Mouse (Mus musculus) kidney, embryonic 14.5 days (tissue): ENCODE measurements around the gene Cyp11a1. TPM values are rescaled to one million over a fixed set of nuclear protein-coding genes. Genes with fewer than 3 reads are reported as not detected.

Source experiments
- ATAC-seq: fragments of 200-750 bp; cut with Nextera tagmentation; 2 replicates; pipeline ENCODE4 v1.8.0; 2017; ENCODE audit warnings: moderate number of reproducible peaks, mild to moderate bottlenecking, moderate TSS enrichment, moderate library complexity; ENCODE audit not compliant: low FRiP score, low TSS enrichment
- H3K27ac ChIP-seq: fragments of 300-500 bp; sonication (generic); 2 replicates; pipeline ENCODE4 v1.5.1; 2014; ENCODE audit warnings: low read depth, mild to moderate bottlenecking, low read length, moderate library complexity, mixed read lengths
- H3K27me3 ChIP-seq: fragments of 300-500 bp; sonication (generic); 2 replicates; pipeline ENCODE4 v1.6.1; 2014; ENCODE audit warnings: mild to moderate bottlenecking, low read length; ENCODE audit not compliant: control insufficient read depth, insufficient read depth
- H3K36me3 ChIP-seq: fragments of 300-500 bp; sonication (generic); 2 replicates; pipeline ENCODE4 v1.6.1; 2014; ENCODE audit warnings: low read length, mixed read lengths; ENCODE audit not compliant: control insufficient read depth, insufficient read depth
- H3K4me1 ChIP-seq: fragments of 300-500 bp; sonication (generic); 2 replicates; pipeline ENCODE4 v1.6.1; 2014; ENCODE audit warnings: low read length, mixed read lengths; ENCODE audit not compliant: control insufficient read depth, insufficient read depth
- H3K4me2 ChIP-seq: fragments of 300-500 bp; sonication (generic); replicated peaks from 2 replicates; pipeline ENCODE4 v1.6.1; 2014; ENCODE audit warnings: low read depth, mild to moderate bottlenecking, low read length
- H3K4me3 ChIP-seq: fragments of 300-500 bp; sonication (generic); 2 replicates; pipeline ENCODE4 v1.5.1; 2014; ENCODE audit warnings: mild to moderate bottlenecking, low read length
- H3K9ac ChIP-seq: fragments of 300-500 bp; sonication (generic); 2 replicates; pipeline ENCODE4 v1.6.1; 2014; ENCODE audit warnings: low read depth, mild to moderate bottlenecking, low read length, moderate library complexity
- H3K9me3 ChIP-seq: fragments of 300-500 bp; sonication (generic); 2 replicates; pipeline ENCODE4 v1.6.1; 2016; ENCODE audit warnings: low read length; ENCODE audit not compliant: control insufficient read depth
- WGBS: fragments of 180-500 bp; shearing (Covaris S2); extraction: QIAGEN DNeasy Blood & Tissue Kit; methylation state at CpG from one replicate; pipeline ENCODE4 v1.1.7; 2014; 5-methylcytosine and 5-hydroxymethylcytosine counted together
- polyA plus RNA-seq: library from polyadenylated mRNA; unstranded; fragments of >200 nt; fragmentation: Nextera tagmentation; extraction: Ambion mirVana; gene quantifications from 2 replicates; pipeline ENCODE4 v1.2.1, GENCODE M21; 2014

The Cyp11a1 gene
- polyA plus RNA-seq, 1 experiment from 2014 or later: 0.87 TPM

- no peak overlapping the region for H3K4me3 ChIP-seq
- H3K4me2 ChIP-seq: no peak overlapping the region
- no peak for ATAC-seq
- no peaks in the 10 kb centered on the region for H3K27me3 ChIP-seq
- no peaks in the 10 kb centered on the region for H3K9me3 ChIP-seq
- H3K4me1 ChIP-seq: peaks cover 17% of the 10 kb centered on the region; the same call in 1 of the 2 replicates
- H3K36me3 ChIP-seq: no peaks in the 10 kb centered on the region
- H3K9ac ChIP-seq: no peak overlapping the region
- 90% methylated on average over 1 of the region's 1 CpGs for WGBS
- H3K27ac ChIP-seq: no peak overlapping the region
Observed at GRCm38 (mm10) chr9:58054032-58054431, 47.8 kb downstream of the Cyp11a1 start.

- 49% methylated on average over 5 of the region's 5 CpGs for WGBS
- Histone ChIP-seq H3K4me3 (no peak overlapping the region), H3K9ac (no peak overlapping the region), H3K4me2 (no peak overlapping the region), H3K36me3 (no peaks in the 10 kb centered on the region), H3K27me3 (no peaks in the 10 kb centered on the region), H3K9me3 (no peaks in the 10 kb centered on the region), H3K27ac (no peak overlapping the region), H3K4me1 (peaks cover 17% of the 10 kb centered on the region; the same call in 1 of the 2 replicates)
- ATAC-seq: peak; percentile 52; the same call in 1 of the 2 replicates
Observed at GRCm38 (mm10) chr9:58055666-58056065, 49.5 kb downstream of the Cyp11a1 start.

- Histone ChIP-seq H3K4me2 (no peak overlapping the region), H3K9ac (no peak overlapping the region), H3K27me3 (peaks cover 3% of the 10 kb centered on the region; the same call in 1 of the 2 replicates), H3K4me1 (0 out of 2 replicates have a peak, but pooled peaks cover 8% of the 10 kb centered on the region), H3K27ac (no peak overlapping the region), H3K9me3 (no peaks in the 10 kb centered on the region), H3K36me3 (no peaks in the 10 kb centered on the region), H3K4me3 (no peak overlapping the region)
- 61% methylated on average over 1 of the region's 1 CpGs for WGBS
- ATAC-seq: no peak
Observed at GRCm38 (mm10) chr9:58059920-58060319, 53.7 kb downstream of the Cyp11a1 start.

- Histone ChIP-seq H3K27me3 (peaks cover 3% of the 10 kb centered on the region; the same call in 1 of the 2 replicates), H3K36me3 (no peaks in the 10 kb centered on the region), H3K4me2 (no peak overlapping the region), H3K9me3 (no peaks in the 10 kb centered on the region), H3K4me3 (no peak overlapping the region), H3K9ac (no peak overlapping the region), H3K27ac (no peak overlapping the region), H3K4me1 (0 out of 2 replicates have a peak, but pooled peaks cover 3% of the 10 kb centered on the region)
- peak; percentile 43; the same call in 1 of the 2 replicates for ATAC-seq
- WGBS: 13% methylated on average over 23 of the region's 23 CpGs
Observed at GRCm38 (mm10) chr9:58060677-58061667, 54.8 kb downstream of the Cyp11a1 start.

GRCm38 (mm10) chr9:58063531-58063930 is 57.3 kb downstream of the Cyp11a1 start, which contains the start of gene Stra6:
Stra6 (plus strand) TSS chr9:58063788.
- Histone ChIP-seq H3K9me3 (no peaks in the 10 kb centered on the region), H3K9ac (no peak within 1 kb of the TSS), H3K27me3 (peaks cover 3% of the 10 kb centered on the region; the same call in 1 of the 2 replicates), H3K36me3 (no peaks in the 10 kb centered on the region), H3K4me2 (no peak within 1 kb of the TSS), H3K4me1 (no peaks in the 10 kb centered on the region; the same call in 1 of the 2 replicates), H3K27ac (no peak within 1 kb of the TSS), H3K4me3 (no peak within 1 kb of the TSS)
- no peak for ATAC-seq
- WGBS: 12% methylated on average over 3 of the region's 3 CpGs

DNA sequence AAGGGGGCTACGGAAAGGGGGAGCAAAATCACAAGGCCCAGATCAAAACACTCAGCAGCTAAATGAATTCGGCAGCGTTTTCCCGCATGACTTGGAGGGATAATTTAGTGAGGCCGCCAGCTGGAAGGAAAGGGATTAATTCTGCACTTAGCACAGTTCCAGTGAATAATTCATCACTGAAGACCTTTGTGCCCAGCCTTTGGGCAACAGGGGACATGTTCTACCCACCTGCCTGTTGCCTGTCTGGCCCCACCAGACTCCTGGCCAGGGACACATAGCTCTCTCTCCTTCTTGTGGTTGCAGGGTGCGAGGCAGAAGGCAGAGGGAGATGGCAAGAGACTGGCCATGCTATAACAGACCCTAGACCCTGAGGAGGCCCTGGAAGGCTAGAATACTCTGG is 59.3 kb downstream of the Cyp11a1 start:
- peaks cover 3% of the 10 kb centered on the region; the same call in 1 of the 2 replicates for H3K27me3 ChIP-seq

DNA sequence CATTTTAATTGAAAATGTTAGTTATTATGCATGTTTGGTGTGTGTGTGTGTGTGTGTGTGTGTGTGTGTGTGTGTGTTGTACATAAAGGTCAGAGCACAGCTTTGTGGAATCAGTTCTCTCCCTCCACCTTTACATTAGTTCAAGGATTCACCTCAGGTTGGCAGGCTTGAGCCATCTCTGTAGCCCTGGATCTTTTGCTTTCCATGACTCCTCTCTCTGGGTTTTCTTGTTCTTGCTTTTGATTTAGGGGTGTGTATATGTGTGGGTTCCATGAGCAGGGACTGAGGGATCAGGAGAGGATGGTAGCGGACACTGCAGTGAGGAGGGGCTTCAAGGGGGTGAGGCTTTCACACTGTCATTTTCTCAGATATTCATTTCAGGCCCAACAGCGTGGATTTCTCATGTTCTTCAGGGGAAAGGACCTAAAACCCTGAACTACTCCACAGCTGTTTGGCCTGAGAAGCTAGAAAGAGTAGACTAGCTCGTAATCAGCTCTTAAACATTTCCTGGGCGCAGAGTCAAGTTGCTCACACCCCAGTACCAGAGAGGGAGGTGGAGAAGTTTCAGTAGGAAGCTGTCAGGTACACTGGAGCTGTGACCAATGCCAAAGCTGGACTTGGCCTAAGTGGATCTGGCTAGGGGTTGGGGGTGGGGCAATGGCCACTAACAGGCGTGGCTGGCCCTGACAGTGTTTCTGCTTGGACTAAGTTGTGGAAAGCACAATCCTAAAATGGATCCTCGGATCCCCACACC is 59.9 kb downstream of the Cyp11a1 start:
- Histone ChIP-seq H3K36me3 (no peaks in the 10 kb centered on the region), H3K4me3 (no peak overlapping the region), H3K27me3 (peaks cover 3% of the 10 kb centered on the region; the same call in 1 of the 2 replicates), H3K27ac (no peak overlapping the region), H3K4me2 (no peak overlapping the region), H3K4me1 (no peaks in the 10 kb centered on the region; the same call in 1 of the 2 replicates), H3K9ac (no peak overlapping the region), H3K9me3 (no peaks in the 10 kb centered on the region)
- 66% methylated on average over 6 of the region's 6 CpGs for WGBS
- ATAC-seq: no peak

More for the DNA sequence above, 59.3 kb downstream of the Cyp11a1 start:
- no peak overlapping the region for H3K9ac ChIP-seq
- H3K4me1 ChIP-seq: no peaks in the 10 kb centered on the region; the same call in 1 of the 2 replicates
- no peak overlapping the region for H3K27ac ChIP-seq
- H3K4me3 ChIP-seq: no peak overlapping the region
- no peaks in the 10 kb centered on the region for H3K36me3 ChIP-seq
- H3K9me3 ChIP-seq: no peaks in the 10 kb centered on the region
- no peak overlapping the region for H3K4me2 ChIP-seq
- WGBS: 49% methylated on average over 6 of the region's 6 CpGs
- ATAC-seq: no peak

- Histone ChIP-seq H3K4me3 (no peak overlapping the region), H3K9ac (no peak overlapping the region), H3K9me3 (no peaks in the 10 kb centered on the region), H3K27ac (no peak overlapping the region), H3K36me3 (no peaks in the 10 kb centered on the region), H3K27me3 (peaks cover 3% of the 10 kb centered on the region; the same call in 1 of the 2 replicates), H3K4me1 (no peaks in the 10 kb centered on the region; the same call in 1 of the 2 replicates), H3K4me2 (no peak overlapping the region)
- ATAC-seq: no peak
- 84% methylated on average over 6 of the region's 6 CpGs for WGBS
Observed at GRCm38 (mm10) chr9:58066731-58067095, 60.5 kb downstream of the Cyp11a1 start.
